Mouse (Mus musculus) liver, adult 2 months (tissue): ENCODE results near the gene Cox8c. TPM values are rescaled to one million over a fixed set of nuclear protein-coding genes. Genes with fewer than 3 reads are reported as not detected.
A peak's percentile ranks its signal among the peaks of the same experiment; 100 is the strongest.

Experiments
- DNase-seq: peaks from one replicate; pipeline ENCODE4 v3.0.0-alpha.2; 2011; ENCODE audit warnings: low read depth, low spot score; ENCODE audit errors: extremely low read depth
- H3K27ac ChIP-seq: fragments of 200-500 bp; replicated peaks from 2 replicates; pipeline ENCODE4 v1.5.1; 2012; ENCODE audit warnings: low read depth, mild to moderate bottlenecking, control low read depth, inconsistent platforms, low read length; ENCODE audit not compliant: insufficient read depth
- H3K27me3 ChIP-seq: fragments of 200-500 bp; 2 replicates; pipeline ENCODE4 v1.6.1; 2012; ENCODE audit warnings: mild to moderate bottlenecking, moderate library complexity, low read length, inconsistent platforms; ENCODE audit not compliant: control insufficient read depth, insufficient read depth
- H3K36me3 ChIP-seq: fragments of 200-500 bp; 2 replicates; pipeline ENCODE4 v1.6.1; 2012; ENCODE audit warnings: low read length, inconsistent platforms; ENCODE audit not compliant: control insufficient read depth, insufficient read depth
- H3K4me1 ChIP-seq: fragments of 200-500 bp; 2 replicates; pipeline ENCODE4 v1.6.1; 2011; ENCODE audit warnings: low read length; ENCODE audit not compliant: control insufficient read depth, insufficient read depth
- H3K4me3 ChIP-seq: fragments of 200-500 bp; 2 replicates; pipeline ENCODE4 v1.5.1; 2011; ENCODE audit warnings: low read depth, mild to moderate bottlenecking, control low read depth, low read length, moderate library complexity; ENCODE audit not compliant: insufficient read depth
- H3K79me2 ChIP-seq: fragments of 200-500 bp; 2 replicates; pipeline ENCODE4 v1.6.1; 2012; ENCODE audit warnings: inconsistent platforms, mild to moderate bottlenecking, low read length, moderate library complexity; ENCODE audit not compliant: control insufficient read depth, insufficient read depth
- H3K9ac ChIP-seq: fragments of 200-500 bp; 2 replicates; pipeline ENCODE4 v1.6.1; 2012; ENCODE audit warnings: low read depth, mild to moderate bottlenecking, control low read depth, inconsistent platforms, low read length
- CTCF ChIP-seq: fragments of 200-500 bp; IDR thresholded peaks from 2 replicates; pipeline ENCODE4 v1.5.1; 2011; ENCODE audit warnings: low read depth, low read length, control low read depth
- POLR2A ChIP-seq: fragments of 200-500 bp; IDR thresholded peaks from 2 replicates; pipeline ENCODE4 v1.6.1; 2011; ENCODE audit warnings: low read length, control low read depth; ENCODE audit not compliant: insufficient read depth; ENCODE audit errors: extremely low read depth
- WGBS: fragments of 180-500 bp; shearing (Covaris S2); methylation state at CpG from one replicate; pipeline ENCODE4 v1.1.7; 2018; 5-methylcytosine and 5-hydroxymethylcytosine counted together
- polyA plus RNA-seq: library from polyadenylated mRNA; depleted of rRNA; stranded (reverse); fragments of >200 nt; gene quantifications from 2 replicates; pipeline ENCODE4 v1.2.3, GENCODE M21; 2012
- total RNA-seq: library from RNA; depleted of rRNA; stranded (reverse); fragments of >200 nt; gene quantifications from 2 replicates; pipeline ENCODE4 v1.2.3, GENCODE M21; 2014

Cox8c gene
- total and polyA plus RNA-seq, 2 experiments = not detected

GRCm38 (mm10) chr12:102929764-102930163 lies 30.6 kb downstream of the Cox8c start:
- Histone ChIP-seq H3K4me3 (no peak overlapping the region), H3K27ac (no peak overlapping the region), H3K4me1 (no peaks in the 10 kb centered on the region), H3K27me3 (no peaks in the 10 kb centered on the region), H3K79me2 (no peaks in the 10 kb centered on the region), H3K36me3 (no peaks in the 10 kb centered on the region), H3K9ac (no peak overlapping the region)
- TF ChIP-seq POLR2A (no peak), CTCF (no peak)
- DNase-seq = peak; percentile 4
- WGBS = 49% methylated on average over 4 of the region's 4 CpGs

GRCm38 (mm10) chr12:102930335-102930734 lies 31.2 kb downstream of the Cox8c start:
- no peak overlapping the region for H3K9ac ChIP-seq
- no peaks in the 10 kb centered on the region for H3K4me1 ChIP-seq
- H3K27ac ChIP-seq = no peak overlapping the region
- H3K36me3 ChIP-seq = no peaks in the 10 kb centered on the region
- H3K4me3 ChIP-seq = no peak overlapping the region
- no peaks in the 10 kb centered on the region for H3K27me3 ChIP-seq
- no peak for DNase-seq
- H3K79me2 ChIP-seq = no peaks in the 10 kb centered on the region
- WGBS = 73% methylated on average over 1 of the region's 1 CpGs
- TF ChIP-seq POLR2A (no peak), CTCF (no peak)

- DNase-seq = no peak
- WGBS = 90% methylated on average over 7 of the region's 7 CpGs
Measured at GRCm38 (mm10) chr12:102930789-102931188, 31.7 kb downstream of the Cox8c start.

GRCm38 (mm10) chr12:102935892-102936291 lies 36.8 kb downstream of the Cox8c start:
- H3K79me2 ChIP-seq = no peaks in the 10 kb centered on the region
- H3K9ac ChIP-seq = no peak overlapping the region
- peak; percentile 46 for DNase-seq
- H3K27ac ChIP-seq = no peak overlapping the region
- no peaks in the 10 kb centered on the region for H3K36me3 ChIP-seq
- TF ChIP-seq CTCF (no peak), POLR2A (no peak)
- WGBS = 14% methylated on average over 1 of the region's 1 CpGs
- H3K4me1 ChIP-seq = no peaks in the 10 kb centered on the region; the same call in 1 of the 2 replicates
- no peaks in the 10 kb centered on the region for H3K27me3 ChIP-seq
- H3K4me3 ChIP-seq = no peak overlapping the region

More at GRCm38 (mm10) chr12:102930789-102931188, 31.7 kb downstream of the Cox8c start:
- Histone ChIP-seq H3K9ac (no peak overlapping the region), H3K27ac (no peak overlapping the region), H3K79me2 (no peaks in the 10 kb centered on the region), H3K27me3 (no peaks in the 10 kb centered on the region), H3K4me3 (no peak overlapping the region), H3K36me3 (no peaks in the 10 kb centered on the region), H3K4me1 (no peaks in the 10 kb centered on the region)
- TF ChIP-seq POLR2A (no peak), CTCF (no peak)

- Histone ChIP-seq H3K27me3 (peaks cover 8% of the 10 kb centered on the region), H3K4me3 (no peak overlapping the region), H3K79me2 (no peaks in the 10 kb centered on the region), H3K36me3 (no peaks in the 10 kb centered on the region), H3K27ac (no peak overlapping the region), H3K9ac (no peak overlapping the region), H3K4me1 (peaks cover 3% of the 10 kb centered on the region; the same call in 1 of the 2 replicates)
- TF ChIP-seq POLR2A (no peak), CTCF (no peak)
- no peak for DNase-seq
- WGBS = 88% methylated on average over 1 of the region's 1 CpGs
Measured at GRCm38 (mm10) chr12:102945571-102945970, 46.5 kb downstream of the Cox8c start.

GRCm38 (mm10) chr12:102947826-102948225 lies 48.7 kb downstream of the Cox8c start:
- no peak overlapping the region for H3K27ac ChIP-seq
- H3K4me1 ChIP-seq = peaks cover 3% of the 10 kb centered on the region; the same call in 1 of the 2 replicates
- 32% methylated on average over 10 of the region's 10 CpGs for WGBS
- H3K4me3 ChIP-seq = no peak overlapping the region
- H3K79me2 ChIP-seq = no peaks in the 10 kb centered on the region
- H3K9ac ChIP-seq = no peak overlapping the region
- no peak for DNase-seq
- no peaks in the 10 kb centered on the region for H3K36me3 ChIP-seq
- peaks cover 8% of the 10 kb centered on the region for H3K27me3 ChIP-seq
- TF ChIP-seq CTCF (no peak), POLR2A (no peak)
